Comparison of ENCODE assay signal across 8 mouse cellular contexts in the genomic region with DNA sequence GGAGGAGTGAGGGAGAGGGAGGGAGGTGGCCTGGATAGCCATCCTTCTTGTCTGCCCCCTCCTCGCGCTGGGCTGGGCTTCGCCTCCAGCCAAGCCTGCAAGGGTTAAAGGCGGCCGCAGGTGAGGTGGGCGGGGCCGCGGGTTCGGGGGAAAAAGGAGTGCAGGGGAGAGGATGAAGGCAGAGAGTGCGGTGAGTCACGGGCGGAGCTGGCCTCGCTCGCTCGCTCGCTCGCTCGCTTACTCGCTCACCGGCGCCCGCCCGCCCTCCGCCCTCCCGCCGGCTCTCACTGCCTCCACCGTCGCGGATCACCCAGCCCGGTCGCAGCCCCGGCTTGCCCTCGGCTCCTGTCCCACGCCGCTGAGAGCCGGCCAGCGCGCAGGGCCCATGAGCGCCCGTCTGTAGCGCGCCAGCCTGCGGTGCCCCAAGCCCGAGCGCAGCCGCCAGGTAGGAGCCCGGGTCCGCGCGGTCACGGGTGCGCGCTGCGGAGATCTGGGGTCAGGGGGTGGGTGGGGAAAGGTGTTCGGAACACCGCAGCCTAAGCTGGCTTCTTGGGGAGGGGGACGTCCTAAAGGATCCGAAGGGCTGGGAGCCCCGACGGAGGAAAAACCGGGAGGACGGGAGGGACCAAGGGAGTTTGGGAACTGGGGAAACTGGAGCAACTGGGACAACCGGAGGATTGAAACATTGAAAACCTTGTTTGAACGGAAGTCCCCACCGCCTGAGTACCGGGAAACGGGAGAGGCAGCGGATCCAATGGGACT. TPM values are rescaled to one million over a fixed set of nuclear protein-coding genes. Genes with fewer than 3 reads are reported as not detected.
DNase-seq lines count a peak whose midpoint lies in the region; ATAC-seq and TF ChIP-seq lines count a peak whose summit lies in the region.

No protein-coding gene starts in this region.

- no peak for TF ChIP-seq POLR2A in ES-Bruce4 (IDR thresholded peaks at IDR 0.05; ENCODE audit: insufficient read depth, low read length)

- peak; percentile 26; the same call in 1 of the 2 replicates for TF ChIP-seq EP300 in ES-Bruce4 (IDR thresholded peaks at IDR 0.05; ENCODE audit: insufficient read depth, low read depth, low read length)

- peak overlapping the region; percentile 90 for H3K9ac ChIP-seq in ES-Bruce4 (ENCODE audit: low read depth, poor library complexity, severe bottlenecking)
- no peak overlapping the region for H3K9ac ChIP-seq in hindbrain, embryonic 11.5 days (ENCODE audit: low read depth, low read length)
- no peak overlapping the region for H3K9ac ChIP-seq in liver, embryonic 16.5 days (ENCODE audit: low read depth, low read length)

- no peaks in the 10 kb centered on the region for H3K4me1 ChIP-seq in ES-Bruce4 (ENCODE audit: control insufficient read depth, insufficient read depth, low read length)
- peaks cover 19% of the 10 kb centered on the region for H3K4me1 ChIP-seq in hindbrain, embryonic 11.5 days (replicated peaks; ENCODE audit: control insufficient read depth, insufficient read depth, low read length)
- H3K4me1 ChIP-seq in liver, embryonic 16.5 days (ENCODE audit: control insufficient read depth, low read depth, low read length): peaks cover 9% of the 10 kb centered on the region

- H3K27me3 ChIP-seq in ES-Bruce4 (ENCODE audit: control insufficient read depth, insufficient read depth, low read length, poor library complexity, severe bottlenecking): peaks cover 3% of the 10 kb centered on the region
- peaks cover 82% of the 10 kb centered on the region for H3K27me3 ChIP-seq in hindbrain, embryonic 11.5 days (ENCODE audit: control insufficient read depth, insufficient read depth, low read length)
- H3K27me3 ChIP-seq in liver, embryonic 16.5 days (ENCODE audit: control insufficient read depth, insufficient read depth, low read depth, low read length): peaks cover 94% of the 10 kb centered on the region

- H3K4me3 ChIP-seq in gastrocnemius, adult 2 months: peak overlapping the region; percentile 52
- H3K4me3 ChIP-seq in ES-Bruce4 (ENCODE audit: low read depth, low read length): peak overlapping the region; percentile 73
- peak overlapping the region; percentile 27 for H3K4me3 ChIP-seq in hindbrain, embryonic 11.5 days (ENCODE audit: low read depth, low read length)
- H3K4me3 ChIP-seq in liver, embryonic 16.5 days (ENCODE audit: low read depth, low read length): peak overlapping the region; percentile 27

- WGBS in hindbrain, embryonic 11.5 days: 1% methylated on average over 39 of the region's 68 CpGs
- WGBS in liver, embryonic 16.5 days (ENCODE audit: insufficient replicate concordance): under 1% methylated on average over 53 of the region's 68 CpGs

- no peaks in the 10 kb centered on the region for H3K9me3 ChIP-seq in ES-Bruce4 (replicated peaks; ENCODE audit: control insufficient read depth, insufficient read depth, low read length, poor library complexity, severe bottlenecking)
- H3K9me3 ChIP-seq in hindbrain, embryonic 11.5 days (ENCODE audit: control insufficient read depth, low read length): no peaks in the 10 kb centered on the region
- no peaks in the 10 kb centered on the region for H3K9me3 ChIP-seq in liver, embryonic 16.5 days (replicated peaks; ENCODE audit: control insufficient read depth, low read length)

- TF ChIP-seq CTCF in gastrocnemius, adult 2 months (IDR thresholded peaks at IDR 0.05): no peak
- no peak for TF ChIP-seq CTCF in ES-Bruce4 (IDR thresholded peaks at IDR 0.05; ENCODE audit: low read depth, low read length)

- intact Hi-C loops in gastrocnemius, adult 2 months (cut with DNase I): no loop called here

- no peaks in the 10 kb centered on the region for H3K36me3 ChIP-seq in ES-Bruce4 (ENCODE audit: control insufficient read depth, insufficient read depth, low read length, poor library complexity, severe bottlenecking)
- no peaks in the 10 kb centered on the region for H3K36me3 ChIP-seq in hindbrain, embryonic 11.5 days (ENCODE audit: control insufficient read depth, insufficient read depth, low read length)
- no peaks in the 10 kb centered on the region for H3K36me3 ChIP-seq in liver, embryonic 16.5 days (ENCODE audit: control insufficient read depth, insufficient read depth)

- no peak for DNase-seq in gastrocnemius, adult 2 months
- DNase-seq in gastrocnemius, adult 18-20 months (ENCODE audit: low spot score): no peak
- DNase-seq in hindbrain, embryonic 11.5 days (ENCODE audit: low spot score): peak; percentile 62
- peak; percentile 62 for DNase-seq in thymus, postnatal 25 days
- no peak for DNase-seq in gastrocnemius, postnatal 25 days
- no peak for DNase-seq in gastrocnemius, adult 8-10 months (ENCODE audit: low spot score in 2 of 2)

- H3K27ac ChIP-seq in gastrocnemius, adult 2 months: no peak overlapping the region
- no peak overlapping the region for H3K27ac ChIP-seq in ES-Bruce4 (ENCODE audit: insufficient read depth, low read length)
- H3K27ac ChIP-seq in hindbrain, embryonic 11.5 days (ENCODE audit: low read depth, low read length): no peak overlapping the region
- H3K27ac ChIP-seq in liver, embryonic 16.5 days (ENCODE audit: low read length): no peak overlapping the region

- H3K4me2 ChIP-seq in hindbrain, embryonic 11.5 days (replicated peaks; ENCODE audit: low read depth, low read length): peak overlapping the region; percentile 38
- peak overlapping the region; percentile 40 for H3K4me2 ChIP-seq in liver, embryonic 16.5 days (ENCODE audit: low read depth, low read length)

- no peak for ATAC-seq in hindbrain, embryonic 11.5 days (ENCODE audit: low FRiP score)
- ATAC-seq in liver, embryonic 16.5 days (ENCODE audit: low read depth): no peak

RNA-seq across cellular contexts. Expression of a gene that starts 5.6 kb away (rescaled TPM):
- total RNA-seq in gastrocnemius, adult 2 months (2021): under 1 TPM in 1 of 2 experiments, not detected in 1; 0.10 TPM
- total RNA-seq in gastrocnemius, adult 18-20 months (2021): under 1 TPM; 0.09 to 0.14 TPM
- 12.4 and 13.5 TPM in 2 replicates for polyA plus RNA-seq in ES-Bruce4 (2011; ENCODE audit: insufficient read depth, insufficient read length, low read depth, missing spikeins)
- polyA plus RNA-seq in hindbrain, embryonic 11.5 days (2014; fragmentation: Nextera tagmentation; extraction: Ambion mirVana): 0.07 TPM in 1 of 2 replicates, not detected in the other
- polyA plus RNA-seq in liver, embryonic 16.5 days (2015; fragmentation: Nextera tagmentation; extraction: Ambion mirVana): not detected in 2 replicates
- total RNA-seq in gastrocnemius, postnatal 25 days (2021): under 1 TPM in 1 of 2 experiments, not detected in 1; 0.10 TPM
- under 1 TPM in 2 of 4 experiments, not detected in 2; 0.07 to 0.13 TPM for total RNA-seq in gastrocnemius, adult 8-10 months (2022)

RNA-seq across cellular contexts. Expression of a gene that starts 11.0 kb away (rescaled TPM):
- 10 to 100 TPM; 10.4 to 11.4 TPM for total RNA-seq in gastrocnemius, adult 2 months (2021)
- 10 to 100 TPM; 13.1 to 13.2 TPM for total RNA-seq in gastrocnemius, adult 18-20 months (2021)
- 6.8 and 7.4 TPM in 2 replicates for polyA plus RNA-seq in ES-Bruce4 (2011; ENCODE audit: insufficient read depth, insufficient read length, low read depth, missing spikeins)
- polyA plus RNA-seq in hindbrain, embryonic 11.5 days (2014; fragmentation: Nextera tagmentation; extraction: Ambion mirVana): 19.4 and 21.7 TPM in 2 replicates
- polyA plus RNA-seq in liver, embryonic 16.5 days (2015; fragmentation: Nextera tagmentation; extraction: Ambion mirVana): 11.1 and 12.2 TPM in 2 replicates
- total RNA-seq in gastrocnemius, postnatal 25 days (2021): 1 to 10 TPM; 9.3 to 9.4 TPM
- 10 to 100 TPM; 13.0 to 14.4 (median 13.6) TPM for total RNA-seq in gastrocnemius, adult 8-10 months (2022)

RNA-seq across cellular contexts. Expression of a gene that starts 22.4 kb away (rescaled TPM):
- not detected for total RNA-seq in gastrocnemius, adult 2 months (2021)
- under 1 TPM in 1 of 2 experiments, not detected in 1; 0.16 TPM for total RNA-seq in gastrocnemius, adult 18-20 months (2021)
- 1.5 and 2.4 TPM in 2 replicates for polyA plus RNA-seq in ES-Bruce4 (2011; ENCODE audit: insufficient read depth, insufficient read length, low read depth, missing spikeins)
- polyA plus RNA-seq in hindbrain, embryonic 11.5 days (2014; fragmentation: Nextera tagmentation; extraction: Ambion mirVana): 5.3 and 7.0 TPM in 2 replicates
- 0.40 and 0.41 TPM in 2 replicates for polyA plus RNA-seq in liver, embryonic 16.5 days (2015; fragmentation: Nextera tagmentation; extraction: Ambion mirVana)
- under 1 TPM in 1 of 2 experiments, not detected in 1; 0.27 TPM for total RNA-seq in gastrocnemius, postnatal 25 days (2021)
- not detected for total RNA-seq in gastrocnemius, adult 8-10 months (2022)

RNA-seq across cellular contexts. Expression of a gene that starts 22.6 kb away (rescaled TPM):
- 10 to 100 TPM; 36.9 to 50.7 TPM for total RNA-seq in gastrocnemius, adult 2 months (2021)
- total RNA-seq in gastrocnemius, adult 18-20 months (2021): 10 to 100 TPM; 41.4 to 45.6 TPM
- 62.6 and 67.1 TPM in 2 replicates for polyA plus RNA-seq in ES-Bruce4 (2011; ENCODE audit: insufficient read depth, insufficient read length, low read depth, missing spikeins)
- polyA plus RNA-seq in hindbrain, embryonic 11.5 days (2014; fragmentation: Nextera tagmentation; extraction: Ambion mirVana): 79.4 and 80.3 TPM in 2 replicates
- 28.8 and 33.5 TPM in 2 replicates for polyA plus RNA-seq in liver, embryonic 16.5 days (2015; fragmentation: Nextera tagmentation; extraction: Ambion mirVana)
- total RNA-seq in gastrocnemius, postnatal 25 days (2021): 10 to 100 TPM; 37.6 to 43.0 TPM
- total RNA-seq in gastrocnemius, adult 8-10 months (2022): 10 to 100 TPM; 44.1 to 52.7 (median 45.6) TPM

RNA-seq across cellular contexts. Expression of a gene that starts 31.7 kb away (rescaled TPM):
- total RNA-seq in gastrocnemius, adult 2 months (2021): 1 to 10 TPM; 2.2 to 4.3 TPM
- 1 to 10 TPM; 2.5 to 2.9 TPM for total RNA-seq in gastrocnemius, adult 18-20 months (2021)
- 8.3 and 9.1 TPM in 2 replicates for polyA plus RNA-seq in ES-Bruce4 (2011; ENCODE audit: insufficient read depth, insufficient read length, low read depth, missing spikeins)
- polyA plus RNA-seq in hindbrain, embryonic 11.5 days (2014; fragmentation: Nextera tagmentation; extraction: Ambion mirVana): 4.2 and 6.1 TPM in 2 replicates
- 2.6 and 3.6 TPM in 2 replicates for polyA plus RNA-seq in liver, embryonic 16.5 days (2015; fragmentation: Nextera tagmentation; extraction: Ambion mirVana)
- total RNA-seq in gastrocnemius, postnatal 25 days (2021): 1 to 10 TPM; 2.5 to 3.2 TPM
- 1 to 10 TPM; 3.0 to 4.5 (median 3.2) TPM for total RNA-seq in gastrocnemius, adult 8-10 months (2022)

Comparison
In these comparisons a context has a peak if more than half of its experiments do, and no peak if none do; other contexts are left out.
1. DNase-seq: peak in hindbrain, embryonic 11.5 days (single experiment) and thymus, postnatal 25 days (single experiment); none in gastrocnemius, adult 2 months (single experiment), gastrocnemius, adult 18-20 months (single experiment), gastrocnemius, postnatal 25 days (single experiment) and gastrocnemius, adult 8-10 months (0 of 2).
2. Peak in every context shown above with its lines, with median percentiles within 50 percentile points of each other: H3K4me3 ChIP-seq.